Mouse (Mus musculus) liver, embryonic 11.5 days (tissue): ENCODE data around the gene Fgfr2. TPM values are rescaled to one million over a fixed set of nuclear protein-coding genes. Genes with fewer than 3 reads are reported as not detected.

Experiments used
- ATAC-seq: fragments of 200-750 bp; cut with Nextera tagmentation; replicated peaks from 2 replicates; pipeline ENCODE4 v1.8.0; 2017; ENCODE audit warnings: moderate number of reproducible peaks, mild to moderate bottlenecking, moderate TSS enrichment, moderate library complexity; ENCODE audit not compliant: low FRiP score
- DNase-seq: peaks from one replicate; pipeline ENCODE4 v3.0.0-alpha.2; 2017; ENCODE audit warnings: low spot score
- H3K27ac ChIP-seq: fragments of 300-500 bp; sonication (generic); 2 replicates; pipeline ENCODE4 v1.5.1; 2014; ENCODE audit warnings: mild to moderate bottlenecking, low read depth, low read length, control low read depth
- H3K27me3 ChIP-seq: fragments of 300-500 bp; sonication (generic); replicated peaks from 2 replicates; pipeline ENCODE4 v1.6.1; 2014; ENCODE audit warnings: low read length, mixed read lengths; ENCODE audit not compliant: control insufficient read depth, insufficient read depth
- H3K36me3 ChIP-seq: fragments of 300-500 bp; sonication (generic); 2 replicates; pipeline ENCODE4 v1.6.1; 2014; ENCODE audit warnings: mild to moderate bottlenecking, low read length, moderate library complexity, mixed read lengths; ENCODE audit not compliant: control insufficient read depth, insufficient read depth
- H3K4me1 ChIP-seq: fragments of 300-500 bp; sonication (generic); replicated peaks from 2 replicates; pipeline ENCODE4 v1.6.1; 2014; ENCODE audit warnings: low read length, mixed read lengths; ENCODE audit not compliant: control insufficient read depth, insufficient read depth
- H3K4me2 ChIP-seq: fragments of 300-500 bp; sonication (generic); 2 replicates; pipeline ENCODE4 v1.6.1; 2014; ENCODE audit warnings: mild to moderate bottlenecking, control low read depth, moderate library complexity
- H3K4me3 ChIP-seq: fragments of 300-500 bp; sonication (generic); 2 replicates; pipeline ENCODE4 v1.5.1; 2014; ENCODE audit warnings: low read depth, low read length, control low read depth
- H3K9ac ChIP-seq: fragments of 300-500 bp; sonication (generic); 2 replicates; pipeline ENCODE4 v1.6.1; 2014; ENCODE audit warnings: low read depth, low read length, control low read depth
- H3K9me3 ChIP-seq: fragments of 300-500 bp; sonication (generic); 2 replicates; pipeline ENCODE4 v1.6.1; 2016; ENCODE audit warnings: low read length, inconsistent platforms, mixed read lengths; ENCODE audit not compliant: control insufficient read depth
- WGBS: fragments of 180-500 bp; shearing (Covaris S2); extraction: QIAGEN DNeasy Blood & Tissue Kit; methylation state at CpG from one replicate; pipeline ENCODE4 v1.1.7; 2014; 5-methylcytosine and 5-hydroxymethylcytosine counted together
- polyA plus RNA-seq: library from polyadenylated mRNA; unstranded; fragments of >200 nt; fragmentation: Nextera tagmentation; extraction: Ambion mirVana; gene quantifications from 2 replicates; pipeline ENCODE4 v1.2.1, GENCODE M21; 2014

Gene Fgfr2
- polyA plus RNA-seq, 1 experiment from 2014 or later = 32.6 TPM

GRCm38 (mm10) chr7:132765629-132766186, 357.4 kb downstream of the Fgfr2 start:
- Histone ChIP-seq H3K9ac (peak overlapping the region; percentile 55), H3K27me3 (no peaks in the 10 kb centered on the region), H3K4me2 (peak overlapping the region; percentile 13), H3K9me3 (no peaks in the 10 kb centered on the region), H3K36me3 (no peaks in the 10 kb centered on the region), H3K4me1 (peaks cover 44% of the 10 kb centered on the region), H3K4me3 (no peak overlapping the region), H3K27ac (peak overlapping the region; percentile 87)
- DNase-seq (no peak), ATAC-seq (peak; percentile 68)
- 55% methylated on average over 3 of the region's 3 CpGs for WGBS

GRCm38 (mm10) chr7:132764896-132765491, 358.2 kb downstream of the Fgfr2 start:
- no peak for ATAC-seq
- no peak overlapping the region for H3K9ac ChIP-seq
- H3K9me3 ChIP-seq = no peaks in the 10 kb centered on the region
- H3K27ac ChIP-seq = peak overlapping the region; percentile 87; the same call in 1 of the 2 replicates
- peaks cover 44% of the 10 kb centered on the region for H3K4me1 ChIP-seq
- H3K4me3 ChIP-seq = no peak overlapping the region
- H3K27me3 ChIP-seq = no peaks in the 10 kb centered on the region
- no peak overlapping the region for H3K4me2 ChIP-seq
- H3K36me3 ChIP-seq = no peaks in the 10 kb centered on the region
- DNase-seq = no peak
- 78% methylated on average over 4 of the region's 4 CpGs for WGBS

GRCm38 (mm10) chr7:132764314-132764713, 358.8 kb downstream of the Fgfr2 start:
- ATAC-seq (no peak), DNase-seq (no peak)
- Histone ChIP-seq H3K4me2 (no peak overlapping the region), H3K9ac (no peak overlapping the region), H3K27ac (no peak overlapping the region), H3K36me3 (peaks cover 4% of the 10 kb centered on the region; the same call in 1 of the 2 replicates), H3K4me1 (peaks cover 39% of the 10 kb centered on the region), H3K4me3 (no peak overlapping the region), H3K27me3 (no peaks in the 10 kb centered on the region), H3K9me3 (no peaks in the 10 kb centered on the region)
- WGBS = 93% methylated on average over 4 of the region's 4 CpGs

- no peak for DNase-seq
- H3K9me3 ChIP-seq = no peaks in the 10 kb centered on the region
Measured at GRCm38 (mm10) chr7:132763911-132764310, 359.2 kb downstream of the Fgfr2 start.

GRCm38 (mm10) chr7:132763351-132763750, 359.8 kb downstream of the Fgfr2 start:
- H3K27ac ChIP-seq = no peak overlapping the region
- H3K4me3 ChIP-seq = no peak overlapping the region
- H3K4me1 ChIP-seq = peaks cover 29% of the 10 kb centered on the region
- ATAC-seq = no peak
- 95% methylated on average over 6 of the region's 6 CpGs for WGBS
- H3K9ac ChIP-seq = no peak overlapping the region
- H3K4me2 ChIP-seq = no peak overlapping the region
- no peaks in the 10 kb centered on the region for H3K9me3 ChIP-seq
- H3K36me3 ChIP-seq = peaks cover 4% of the 10 kb centered on the region; the same call in 1 of the 2 replicates
- DNase-seq = no peak
- no peaks in the 10 kb centered on the region for H3K27me3 ChIP-seq

More at GRCm38 (mm10) chr7:132763911-132764310, 359.2 kb downstream of the Fgfr2 start:
- Histone ChIP-seq H3K4me3 (no peak overlapping the region), H3K4me1 (peaks cover 35% of the 10 kb centered on the region), H3K9ac (no peak overlapping the region), H3K27ac (no peak overlapping the region), H3K36me3 (peaks cover 4% of the 10 kb centered on the region; the same call in 1 of the 2 replicates), H3K4me2 (no peak overlapping the region), H3K27me3 (no peaks in the 10 kb centered on the region)
- 84% methylated on average over 5 of the region's 5 CpGs for whole genome bisulfite sequencing
- ATAC-seq = no peak

GRCm38 (mm10) chr7:132761409-132761808, 361.7 kb downstream of the Fgfr2 start:
- Histone ChIP-seq H3K9ac (no peak overlapping the region), H3K27me3 (no peaks in the 10 kb centered on the region), H3K27ac (no peak overlapping the region), H3K4me1 (peaks cover 14% of the 10 kb centered on the region), H3K4me2 (no peak overlapping the region), H3K9me3 (no peaks in the 10 kb centered on the region), H3K4me3 (no peak overlapping the region), H3K36me3 (peaks cover 12% of the 10 kb centered on the region)
- DNase-seq (no peak), ATAC-seq (no peak)
- 70% methylated on average over 2 of the region's 2 CpGs for WGBS

GRCm38 (mm10) chr7:132760589-132761180, 362.5 kb downstream of the Fgfr2 start:
- no peak overlapping the region for H3K27ac ChIP-seq
- H3K9me3 ChIP-seq = no peaks in the 10 kb centered on the region
- 89% methylated on average over 6 of the region's 6 CpGs for WGBS
- H3K9ac ChIP-seq = no peak overlapping the region
- peaks cover 12% of the 10 kb centered on the region for H3K36me3 ChIP-seq
- ATAC-seq = no peak
- DNase-seq = no peak
- peaks cover 6% of the 10 kb centered on the region for H3K4me1 ChIP-seq
- H3K27me3 ChIP-seq = no peaks in the 10 kb centered on the region
- no peak overlapping the region for H3K4me3 ChIP-seq
- no peak overlapping the region for H3K4me2 ChIP-seq

GRCm38 (mm10) chr7:132759926-132760325, 363.2 kb downstream of the Fgfr2 start:
- WGBS = 91% methylated on average over 6 of the region's 6 CpGs
- Histone ChIP-seq H3K4me1 (peaks cover 1% of the 10 kb centered on the region; the same call in 1 of the 2 replicates), H3K9me3 (no peaks in the 10 kb centered on the region), H3K4me2 (no peak overlapping the region), H3K27me3 (no peaks in the 10 kb centered on the region), H3K4me3 (no peak overlapping the region), H3K27ac (no peak overlapping the region), H3K36me3 (peaks cover 12% of the 10 kb centered on the region), H3K9ac (no peak overlapping the region)
- ATAC-seq = no peak
- no peak for DNase-seq
